Mouse (Mus musculus): ENCODE data around the gene Gm20716.

Gene Gm20716

DNA sequence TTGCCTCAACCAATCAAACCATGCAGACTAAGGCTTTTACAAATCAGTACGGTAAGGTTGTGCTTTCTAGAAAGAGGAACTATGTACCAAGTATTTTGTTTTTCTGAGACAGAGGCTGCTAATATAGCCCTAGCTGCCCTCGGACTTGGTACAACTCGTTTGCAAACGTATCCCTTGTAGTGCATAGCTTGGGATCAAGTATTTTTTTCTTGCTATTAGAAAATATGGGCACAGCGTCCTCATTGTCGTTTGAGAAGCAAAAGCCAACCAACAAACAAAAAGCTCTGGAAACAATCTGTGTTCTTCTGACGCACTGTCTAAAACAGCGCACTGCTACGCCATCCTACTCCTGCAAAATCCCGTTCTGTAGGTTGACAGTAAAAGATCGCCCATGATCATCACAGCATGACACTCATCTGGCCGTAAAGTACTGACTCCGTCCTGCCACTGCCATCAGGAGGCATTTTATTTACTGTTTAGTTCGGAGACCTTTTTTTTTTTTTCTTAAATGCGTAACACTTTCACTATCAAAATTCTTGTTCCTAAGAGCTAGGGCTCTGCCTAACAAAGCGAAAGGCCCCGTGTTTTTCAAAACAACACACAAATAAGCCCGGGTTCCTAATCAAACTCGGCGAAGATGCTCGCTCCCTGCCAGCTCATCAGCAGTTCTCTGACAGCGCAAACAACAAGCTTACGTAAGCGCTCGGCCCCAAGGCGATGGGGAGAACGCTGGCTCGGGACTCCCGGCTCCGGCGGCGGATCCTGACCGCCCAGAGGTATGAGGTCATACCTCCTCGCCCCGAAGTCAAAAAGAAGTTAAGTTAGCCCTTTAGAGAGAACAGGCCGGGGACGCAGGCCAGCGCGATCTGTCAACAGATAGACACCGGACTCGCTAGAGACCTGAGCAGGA is 793 bp downstream of the Gm20716 start:
- DNase-seq (ENCODE audit: low read depth): no peak

DNA sequence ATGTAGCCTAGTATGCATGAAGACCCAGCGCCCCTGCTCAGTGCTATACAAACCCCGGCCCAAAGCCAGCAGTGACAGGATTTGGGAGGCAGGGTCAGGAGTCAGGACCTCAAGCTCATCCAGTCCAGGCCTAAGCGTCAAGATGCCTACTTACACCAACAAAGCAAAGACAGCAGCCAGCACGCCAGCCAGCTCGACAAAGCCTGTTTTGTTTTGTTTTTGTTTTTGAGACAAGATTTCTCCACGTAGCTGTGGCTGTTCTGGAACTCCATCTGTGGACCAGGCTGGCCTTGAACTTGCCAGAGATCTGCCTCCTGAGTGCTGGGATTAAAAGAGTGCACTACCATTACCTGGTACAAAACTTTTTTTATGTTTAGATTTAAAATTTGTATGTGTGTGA is 6.8 kb downstream of the Gm20716 start:
- no peak for DNase-seq (ENCODE audit: low read depth)

DNA sequence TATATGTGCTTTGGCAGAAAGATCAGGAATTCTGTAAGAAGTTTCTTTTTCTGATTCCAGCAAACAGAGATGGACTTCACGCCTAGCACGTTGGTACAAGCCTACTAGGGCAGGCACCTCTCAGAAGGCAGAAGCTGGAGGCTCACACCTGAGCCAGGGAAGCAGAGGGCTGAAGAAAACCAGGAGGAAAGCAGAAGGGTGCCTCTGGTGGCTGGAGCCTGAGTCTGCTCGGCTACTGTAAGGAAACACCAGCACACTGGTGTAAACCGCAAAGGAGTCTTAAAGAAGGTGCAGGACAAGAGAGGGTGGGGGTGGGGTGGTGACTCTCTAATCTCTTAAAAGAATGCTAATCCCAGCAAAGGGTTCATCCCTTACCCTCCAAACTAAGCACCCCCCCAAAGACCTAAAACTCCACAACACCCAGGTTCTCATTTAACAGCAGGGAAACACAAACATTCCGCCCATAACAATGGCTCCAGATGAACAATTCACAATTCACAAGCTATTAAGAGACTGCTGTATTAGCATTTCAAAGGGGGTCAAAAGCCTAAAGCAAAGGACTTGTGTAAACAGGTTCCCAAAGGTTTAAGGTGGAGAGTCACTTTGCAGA is 16.3 kb downstream of the Gm20716 start:
- DNase-seq (ENCODE audit: low read depth): no peak

DNA sequence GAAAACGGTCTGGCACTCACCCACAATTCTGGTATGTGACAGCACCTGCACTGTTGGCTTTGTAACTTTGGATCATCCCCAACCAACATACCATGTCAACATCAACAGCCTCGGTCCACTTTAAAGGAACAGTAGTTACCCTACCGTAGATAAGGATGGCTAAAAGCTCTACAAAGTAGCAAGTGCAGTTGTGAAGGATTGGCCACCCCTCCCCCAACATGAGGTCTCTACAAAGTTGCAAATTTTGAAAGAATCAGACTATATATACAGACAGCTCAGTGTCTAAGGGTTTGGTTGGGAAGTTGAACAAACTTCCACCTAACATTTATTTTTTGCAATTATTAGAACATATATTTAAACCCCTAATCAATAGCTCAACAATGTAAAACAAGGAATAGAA is 22.3 kb downstream of the Gm20716 start:
- no peak for DNase-seq (ENCODE audit: low read depth)

DNA sequence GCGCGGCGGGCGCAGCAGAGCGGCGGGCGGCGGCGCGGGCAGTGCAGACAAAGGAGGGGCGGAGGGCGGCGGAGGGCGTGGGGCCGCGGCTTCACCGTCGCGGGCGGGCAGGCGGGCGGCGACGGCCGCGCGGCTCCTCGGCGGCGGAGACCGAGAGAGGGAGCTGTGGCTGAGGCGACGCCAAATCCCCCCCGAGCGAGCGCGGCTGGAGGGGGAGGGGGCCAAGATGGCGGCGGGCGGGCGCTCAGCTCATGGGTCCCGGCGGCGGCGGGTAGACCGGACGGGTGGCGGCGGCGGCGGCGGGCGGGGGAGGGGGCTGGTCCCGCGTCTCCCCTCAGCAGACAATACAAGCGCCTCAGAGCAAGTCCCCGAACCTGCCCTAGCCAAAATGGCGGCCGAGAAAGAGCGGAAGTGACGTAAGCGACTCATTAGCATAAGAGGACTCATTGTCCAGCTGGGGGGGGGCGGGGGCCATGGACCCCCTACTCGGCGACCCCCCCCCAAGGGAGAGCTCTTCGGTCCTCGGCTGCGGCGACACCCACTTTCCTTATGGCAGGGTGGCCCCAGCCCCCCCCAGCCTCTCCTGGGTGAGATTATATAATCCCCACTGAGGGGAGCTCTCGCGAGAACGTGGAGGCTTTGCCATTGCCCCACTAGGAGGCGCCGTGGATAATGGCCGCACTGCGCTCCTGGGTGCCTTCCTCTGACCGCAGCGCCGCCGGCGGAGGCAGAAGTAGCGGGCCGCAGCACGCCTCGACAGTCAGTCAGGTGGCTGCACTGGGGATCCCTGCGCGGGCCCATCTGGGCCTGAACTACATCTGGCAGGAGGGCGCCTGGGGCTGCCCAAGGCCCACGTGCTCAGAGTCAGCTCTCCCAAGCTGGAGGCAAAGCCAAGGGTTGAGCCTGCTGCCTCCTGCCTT is 23.2 kb downstream of the Gm20716 start, which contains the start of gene Adnp:
Adnp (minus strand) TSS at position 388 of the 920 bp plus-strand sequence.
- peak; percentile 90 for DNase-seq (ENCODE audit: low read depth)

DNA sequence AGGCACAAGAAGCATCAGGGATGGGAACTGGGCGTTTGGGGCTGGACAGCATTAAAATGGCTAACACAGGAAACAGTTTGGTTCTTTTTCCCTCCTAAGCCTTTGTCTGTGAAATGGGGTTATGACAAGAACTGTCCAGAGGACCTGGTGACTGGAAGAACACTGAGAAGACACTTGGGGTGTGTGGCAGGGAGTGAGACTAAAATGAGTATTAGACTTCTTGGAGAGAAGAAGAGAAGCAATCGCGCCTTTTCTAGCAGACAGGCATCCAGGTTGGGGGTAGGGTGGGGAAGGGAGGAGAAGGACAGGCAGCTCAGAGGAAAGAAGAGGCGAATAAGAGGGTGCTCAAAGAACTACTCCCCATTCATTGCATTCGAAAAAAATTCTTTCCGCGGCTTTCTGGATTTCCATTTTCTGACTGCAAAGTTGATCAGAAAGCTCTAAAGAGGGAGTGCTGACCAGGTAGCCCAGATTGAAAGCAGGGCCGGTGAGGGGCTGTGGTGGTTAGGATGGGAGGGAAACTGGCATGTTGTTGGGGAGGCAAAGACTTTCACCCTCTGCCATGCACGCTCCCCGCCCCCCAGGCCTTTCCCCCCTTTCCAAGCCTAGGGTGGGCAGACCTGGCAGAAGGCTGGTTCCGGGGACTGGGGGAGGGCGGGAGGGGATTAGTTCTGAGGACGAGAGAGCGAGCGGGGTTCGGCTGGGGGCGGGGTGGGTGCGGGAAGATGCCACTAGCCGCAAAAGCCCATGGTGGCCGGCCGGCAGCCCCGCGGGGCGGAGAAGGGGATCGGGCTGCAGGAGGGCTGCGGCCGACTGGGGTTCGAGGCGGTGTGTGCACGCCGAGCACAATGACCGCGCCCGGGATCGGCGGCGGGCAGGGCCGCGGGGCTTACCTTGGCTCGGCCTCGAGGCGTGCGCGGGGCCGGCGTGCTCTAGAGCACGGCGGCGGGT is 24.2 kb downstream of the Gm20716 start:
- no peak for DNase-seq (ENCODE audit: low read depth)

DNA sequence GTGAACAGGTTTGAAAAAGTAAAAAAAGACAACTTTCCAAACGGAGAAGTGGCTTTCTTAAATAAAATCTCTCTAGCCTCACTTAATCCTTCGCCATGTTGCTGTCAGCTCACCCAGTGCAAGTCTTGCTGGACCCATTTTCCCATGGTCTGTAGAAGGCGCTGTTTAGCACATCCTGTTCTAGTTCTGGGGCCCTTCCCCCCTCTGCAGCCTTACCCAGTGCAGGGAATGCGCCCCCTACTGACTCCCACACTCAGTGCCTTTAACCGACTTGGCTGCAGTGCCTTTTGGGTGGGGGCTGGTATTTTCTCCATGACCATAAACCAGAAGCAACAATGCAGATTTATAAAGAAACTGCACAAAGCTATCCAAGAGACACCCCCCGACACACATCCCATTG is 24.9 kb downstream of the Gm20716 start:
- peak; percentile 86 for DNase-seq (ENCODE audit: low read depth)

DNA sequence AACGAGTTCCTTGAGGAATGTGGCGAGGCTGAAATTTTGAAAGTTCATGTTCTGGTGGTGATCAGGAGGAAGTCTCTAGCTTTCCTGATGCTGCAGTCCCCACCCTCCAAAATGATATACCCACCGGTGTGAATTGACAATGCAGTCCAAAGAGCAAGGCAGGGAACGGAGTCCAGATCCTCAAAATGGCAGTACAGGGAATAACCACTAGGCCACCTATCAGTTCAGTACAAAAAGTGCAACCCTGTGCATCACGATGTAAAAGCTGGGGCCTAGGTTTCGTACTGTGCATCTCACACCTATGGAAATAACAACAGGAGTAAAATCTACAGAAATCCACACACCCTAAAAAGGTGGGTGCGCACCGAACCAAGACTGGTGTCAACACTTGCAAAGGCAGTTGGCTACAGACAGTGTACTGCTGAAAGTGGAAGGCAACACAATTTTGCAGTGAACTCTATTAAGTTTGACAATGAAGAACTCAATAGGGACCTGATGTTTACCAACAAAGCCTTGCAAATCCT is 25.6 kb downstream of the Gm20716 start:
- no peak for DNase-seq (ENCODE audit: low read depth)

DNA sequence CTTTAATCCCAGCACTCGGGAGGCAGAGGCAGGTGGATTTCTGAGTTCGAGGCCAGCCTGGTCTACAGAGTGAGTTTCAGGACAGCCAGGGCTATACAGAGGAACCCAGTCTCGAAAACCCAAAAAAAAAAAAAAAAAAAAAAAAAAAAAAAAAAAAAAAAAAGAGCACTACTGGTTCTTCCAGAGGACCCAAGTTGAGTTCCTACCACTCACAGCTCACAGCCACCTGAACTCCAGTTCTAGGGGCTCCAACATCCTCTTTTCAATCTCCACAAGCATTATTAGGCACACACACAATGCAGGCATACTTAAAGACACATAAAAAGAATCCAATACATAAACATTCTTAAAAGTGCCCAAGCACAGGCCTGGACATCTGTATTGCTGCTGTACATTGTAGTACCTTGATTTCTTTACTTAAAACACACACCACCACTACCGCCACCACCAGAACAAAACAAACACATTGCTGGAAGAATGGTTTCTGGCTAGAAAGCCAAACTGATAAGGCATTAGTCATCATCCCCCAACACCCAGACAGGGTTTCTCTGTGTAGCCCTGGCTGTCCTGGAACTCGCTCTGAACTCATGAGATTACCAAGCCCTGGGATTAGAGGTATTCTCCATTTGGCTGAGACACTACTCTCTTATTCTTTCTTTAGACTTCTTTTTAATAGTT is 30.0 kb downstream of the Gm20716 start:
- no peak for DNase-seq (ENCODE audit: low read depth)

DNA sequence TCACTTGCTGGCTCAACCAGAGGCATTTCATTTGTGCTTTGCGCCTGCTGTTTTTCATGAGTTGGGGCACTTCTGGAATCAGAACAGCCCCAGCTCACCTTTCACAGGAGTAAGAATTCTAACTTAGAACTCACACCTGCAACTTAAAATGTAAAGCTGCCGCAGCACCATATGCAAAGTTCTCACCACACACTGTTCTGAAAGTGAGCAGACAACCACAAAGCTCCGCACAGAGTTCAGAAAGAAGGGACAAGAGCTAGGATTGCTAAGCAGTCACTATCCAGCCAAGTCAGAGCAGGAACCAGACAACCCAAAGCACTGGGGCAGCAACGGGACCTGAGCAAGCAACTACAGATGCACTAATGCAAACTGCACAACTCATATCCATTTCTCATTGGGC is 30.7 kb downstream of the Gm20716 start:
- no peak for DNase-seq (ENCODE audit: low read depth)

DNA sequence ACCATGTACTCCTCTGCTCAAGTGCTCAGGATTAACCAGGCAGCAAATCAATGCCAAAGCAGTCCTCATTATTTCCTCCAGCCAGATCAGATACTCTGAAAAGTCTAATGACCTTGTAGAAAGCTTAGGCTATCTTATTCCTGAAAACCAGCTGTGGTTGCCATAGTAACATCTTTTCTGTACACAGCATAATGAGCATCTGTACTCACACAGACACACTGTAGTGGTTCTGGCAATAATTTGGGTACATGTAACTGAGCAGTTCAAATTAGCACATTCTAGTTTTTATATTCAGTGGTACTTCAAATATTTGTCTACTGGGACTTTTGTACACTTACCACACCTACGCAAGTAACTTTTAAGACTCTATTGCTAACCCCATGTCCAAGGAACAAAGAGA is 31.7 kb downstream of the Gm20716 start:
- no peak for DNase-seq (ENCODE audit: low read depth)

DNA sequence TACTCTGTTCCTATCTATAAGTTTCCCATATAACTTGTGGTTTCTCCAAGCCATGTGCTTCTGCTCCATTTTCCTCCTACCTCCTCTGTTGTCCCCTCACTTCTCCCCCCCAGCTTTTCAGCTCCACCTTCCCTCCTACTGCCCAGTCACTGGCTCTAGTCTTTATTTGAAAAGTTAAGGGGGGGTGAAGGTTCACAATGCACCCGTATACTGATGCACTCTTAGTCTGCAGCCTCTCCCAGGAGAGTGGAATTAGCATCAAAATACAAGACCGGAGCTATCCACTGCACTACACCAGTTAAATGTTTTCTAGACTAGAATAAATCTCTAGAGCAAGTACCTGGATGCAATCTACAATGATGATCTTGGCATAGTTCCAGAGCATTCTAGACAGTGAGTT is 34.4 kb downstream of the Gm20716 start:
- no peak for DNase-seq (ENCODE audit: low read depth)

DNA sequence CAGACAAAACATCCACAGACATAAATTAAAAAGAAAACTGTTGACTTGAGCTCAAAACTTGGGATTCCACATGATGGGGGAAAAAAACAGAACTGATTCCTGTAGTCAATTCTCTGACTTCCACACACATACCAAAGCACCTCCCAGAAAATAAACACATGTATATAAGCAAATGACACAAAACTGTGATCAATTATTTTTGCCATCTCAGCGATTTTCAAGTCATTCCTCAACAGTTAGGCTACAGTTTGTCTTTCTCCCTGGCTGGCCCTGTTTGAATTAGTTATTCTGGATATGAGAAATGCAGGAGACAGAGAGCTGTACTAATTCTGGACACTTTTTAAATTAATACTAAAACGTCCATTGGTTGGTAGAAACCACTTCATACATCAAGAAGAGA is 36.5 kb downstream of the Gm20716 start:
- DNase-seq (ENCODE audit: low read depth): no peak

DNA sequence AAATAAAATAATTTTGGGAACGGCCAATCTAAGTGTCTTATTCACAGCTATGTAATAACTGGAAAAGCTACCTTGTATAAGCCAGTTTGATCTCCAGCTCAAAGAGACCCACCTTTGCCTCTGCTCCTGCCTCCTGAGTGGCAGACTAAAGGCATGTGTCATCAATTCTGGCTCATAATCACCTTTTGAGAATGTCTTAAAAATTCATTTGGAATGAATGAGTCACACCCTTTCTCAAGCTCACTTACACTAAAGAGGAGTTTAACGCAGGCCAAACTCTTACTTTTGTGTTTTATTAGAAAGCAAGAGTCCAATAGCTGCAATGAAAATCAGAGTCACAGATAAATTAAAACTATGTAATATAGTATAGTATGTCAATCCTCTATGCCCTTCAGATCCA is 38.3 kb downstream of the Gm20716 start:
- DNase-seq (ENCODE audit: low read depth): no peak

DNA sequence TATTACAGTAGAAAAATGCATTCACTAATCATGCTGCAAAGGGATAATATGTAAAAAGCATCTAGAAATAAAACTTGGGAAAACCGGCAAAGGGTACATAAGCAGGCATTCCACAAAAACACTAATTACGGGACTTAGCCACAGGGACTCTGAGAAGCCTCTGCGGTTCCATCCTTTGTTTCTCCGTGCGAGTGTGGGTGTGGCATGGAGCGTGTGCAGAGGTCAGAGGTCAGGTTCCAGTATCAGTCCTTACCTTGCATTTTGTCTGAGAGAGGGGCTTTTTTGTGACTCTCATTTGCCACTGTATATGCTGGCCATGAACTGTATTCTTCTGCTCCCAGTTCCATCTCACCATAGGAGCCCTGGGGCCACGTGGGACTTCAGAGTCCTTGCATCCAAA is 54.2 kb downstream of the Gm20716 start:
- no peak for DNase-seq (ENCODE audit: low read depth)

DNA sequence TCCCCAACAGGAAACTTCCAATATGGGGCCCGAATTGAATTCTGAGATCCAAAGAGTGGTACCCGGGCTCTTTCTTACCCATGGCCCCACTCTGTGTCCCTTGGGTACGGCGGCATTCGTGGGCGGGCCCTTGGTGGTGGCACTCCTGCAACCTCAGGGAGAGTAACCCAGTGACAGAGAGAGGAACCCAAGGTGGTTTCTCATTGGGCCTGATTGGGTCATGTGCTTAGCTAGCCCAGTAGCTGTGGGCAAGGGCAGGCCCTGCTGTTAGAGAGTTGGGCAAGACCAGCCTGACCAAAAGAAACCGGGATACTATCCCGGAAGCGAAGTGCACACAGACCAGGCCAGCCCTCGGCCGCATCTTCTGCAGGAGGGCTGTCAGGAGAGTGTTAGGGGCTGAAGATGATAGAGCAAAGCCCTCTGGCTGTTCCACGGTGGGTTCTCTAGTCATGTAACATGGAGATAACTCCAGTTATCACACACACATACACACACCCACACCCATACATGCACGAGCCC is 59.9 kb downstream of the Gm20716 start:
- DNase-seq (ENCODE audit: low read depth): no peak

DNA sequence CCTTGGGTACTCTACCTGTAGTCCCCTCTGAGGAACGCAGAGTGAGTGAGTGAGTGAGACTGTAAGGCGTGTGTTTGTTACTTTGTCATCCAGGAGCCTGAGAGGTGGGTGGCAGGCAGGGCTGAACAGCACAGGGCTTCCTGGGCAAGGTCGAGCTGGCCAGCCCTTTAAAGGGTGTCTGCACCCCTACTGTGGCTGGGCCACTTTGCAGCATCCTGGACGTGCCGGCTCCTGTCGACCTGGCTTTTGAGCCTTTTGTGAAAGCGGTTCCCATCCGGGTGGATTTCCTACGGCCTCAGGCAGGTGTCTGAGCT is 60.4 kb downstream of the Gm20716 start:
- no peak for DNase-seq (ENCODE audit: low read depth)

DNA sequence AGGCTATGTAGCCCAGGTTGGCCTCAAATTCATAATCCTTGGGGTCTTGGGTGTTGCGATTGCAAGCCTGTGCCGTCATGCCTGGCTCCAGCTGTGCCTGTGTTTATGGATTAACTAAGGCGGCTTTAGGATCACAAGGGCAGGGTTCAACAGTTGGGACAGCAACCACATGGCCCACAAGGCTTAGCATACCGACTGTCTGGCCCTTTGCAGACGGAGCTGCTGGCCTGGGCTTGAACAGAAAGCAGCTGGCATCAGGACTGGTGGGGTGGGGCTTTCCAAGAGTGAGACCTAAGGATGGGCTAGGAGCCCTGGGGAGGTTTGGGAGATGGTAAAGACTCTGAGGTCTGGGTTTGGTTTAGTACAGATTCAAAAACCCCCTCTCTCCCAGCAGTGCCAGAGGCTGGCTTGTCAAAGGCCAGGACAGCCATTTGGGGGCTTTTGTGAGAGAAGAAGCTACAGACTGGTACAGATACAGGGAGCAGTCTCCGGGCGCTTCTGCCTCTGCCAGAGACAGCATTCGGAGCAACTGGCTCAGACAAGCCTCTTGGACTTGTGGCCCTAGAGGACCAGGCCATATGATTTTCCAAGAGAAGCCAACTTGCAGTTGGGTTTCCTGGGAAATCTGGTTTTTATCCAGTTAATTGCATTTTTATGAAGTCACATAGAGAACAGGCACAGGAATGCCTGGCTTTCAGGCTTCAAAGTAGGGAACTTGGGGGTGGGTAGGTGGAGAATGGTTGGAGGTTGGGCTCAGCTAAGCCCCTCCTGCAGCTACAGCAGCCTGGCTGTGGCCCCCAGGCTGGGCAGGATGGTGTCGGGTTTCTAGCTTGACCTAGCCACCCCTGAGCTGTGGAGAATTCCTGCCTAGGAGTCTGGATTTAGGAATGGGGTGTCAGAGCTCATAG is 61.0 kb downstream of the Gm20716 start:
- no peak for DNase-seq (ENCODE audit: low read depth)

DNA sequence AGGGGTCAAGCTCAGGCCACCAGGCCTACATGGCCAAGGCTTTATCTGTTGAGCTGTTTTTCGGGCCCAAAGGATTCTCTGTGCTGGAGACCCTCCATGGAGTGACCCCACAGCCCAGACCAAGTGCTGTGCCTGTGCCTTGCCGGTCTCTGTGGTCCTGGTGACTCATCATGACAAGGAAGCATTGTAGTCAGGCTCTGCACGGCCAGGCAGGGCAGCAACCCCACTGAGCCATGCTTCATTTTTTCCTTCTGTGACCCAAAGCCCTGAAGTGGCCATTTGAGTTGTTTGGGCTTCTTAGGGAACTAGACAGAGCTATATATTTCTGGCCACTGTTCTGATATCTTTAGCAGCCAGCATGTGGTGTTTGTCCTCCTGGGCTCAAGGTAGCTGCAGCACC is 62.4 kb downstream of the Gm20716 start:
- no peak for DNase-seq (ENCODE audit: low read depth)
